Mouse (Mus musculus) midbrain, embryonic 11.5 days (tissue): ENCODE data around the gene Nr1d2. TPM values are rescaled to one million over a fixed set of nuclear protein-coding genes. Genes with fewer than 3 reads are reported as not detected.

Source experiments
- ATAC-seq: fragments of 200-750 bp; cut with Nextera tagmentation; 2 replicates; pipeline ENCODE4 v1.8.0; 2017; ENCODE audit warnings: moderate TSS enrichment, moderate library complexity; ENCODE audit not compliant: low FRiP score
- DNase-seq: peaks from one replicate; pipeline ENCODE4 v3.0.0; 2015; ENCODE audit warnings: low spot score; ENCODE audit errors: missing footprints
- H3K27ac ChIP-seq: fragments of 300-500 bp; sonication (generic); 2 replicates; pipeline ENCODE4 v1.5.1; 2014; ENCODE audit warnings: low read depth, low read length
- H3K27me3 ChIP-seq: fragments of 300-500 bp; sonication (generic); 2 replicates; pipeline ENCODE4 v1.6.1; 2014; ENCODE audit warnings: mild to moderate bottlenecking, low read length, moderate library complexity, mixed read lengths; ENCODE audit not compliant: control insufficient read depth, insufficient read depth
- H3K36me3 ChIP-seq: fragments of 300-500 bp; sonication (generic); 2 replicates; pipeline ENCODE4 v1.6.1; 2014; ENCODE audit warnings: mild to moderate bottlenecking, low read length, moderate library complexity, mixed read lengths; ENCODE audit not compliant: control insufficient read depth, insufficient read depth
- H3K4me1 ChIP-seq: fragments of 300-500 bp; sonication (generic); 2 replicates; pipeline ENCODE4 v1.6.1; 2014; ENCODE audit warnings: low read length; ENCODE audit not compliant: control insufficient read depth, insufficient read depth
- H3K4me2 ChIP-seq: fragments of 300-500 bp; sonication (generic); 2 replicates; pipeline ENCODE4 v1.6.1; 2014; ENCODE audit warnings: mild to moderate bottlenecking, moderate library complexity
- H3K4me3 ChIP-seq: fragments of 300-500 bp; sonication (generic); 2 replicates; pipeline ENCODE4 v1.5.1; 2014; ENCODE audit warnings: low read depth, low read length
- H3K9ac ChIP-seq: fragments of 300-500 bp; sonication (generic); 2 replicates; pipeline ENCODE4 v1.6.1; 2014; ENCODE audit warnings: low read length
- H3K9me3 ChIP-seq: fragments of 300-500 bp; sonication (generic); 2 replicates; pipeline ENCODE4 v1.6.1; 2016; ENCODE audit warnings: low read length; ENCODE audit not compliant: control insufficient read depth
- WGBS: fragments of 180-500 bp; shearing (Covaris S2); extraction: QIAGEN DNeasy Blood & Tissue Kit; methylation state at CpG from one replicate; pipeline ENCODE4 v1.1.7; 2014; 5-methylcytosine and 5-hydroxymethylcytosine counted together
- polyA plus RNA-seq: library from polyadenylated mRNA; unstranded; fragments of >200 nt; fragmentation: Nextera tagmentation; extraction: Ambion mirVana; gene quantifications from 2 replicates; pipeline ENCODE4 v1.2.1, GENCODE M21; 2014

Nr1d2 gene
- 4.9 and 5.2 TPM in 2 replicates for polyA plus RNA-seq

- ATAC-seq (peak; percentile 93), DNase-seq (peak; percentile 99)
- Histone ChIP-seq H3K36me3 (no peaks in the 10 kb centered on the region), H3K27ac (peak within 1 kb of the TSS; percentile 20; the same call in 1 of the 2 replicates), H3K4me2 (peak within 1 kb of the TSS; percentile 74), H3K9me3 (no peaks in the 10 kb centered on the region), H3K4me3 (peak within 1 kb of the TSS; percentile 72), H3K27me3 (no peaks in the 10 kb centered on the region), H3K9ac (peak within 1 kb of the TSS; percentile 63), H3K4me1 (no peaks in the 10 kb centered on the region)
- whole genome bisulfite sequencing: under 1% methylated on average over 63 of the region's 66 CpGs
These were observed at the start of gene Nr1d2 for GRCm38 (mm10) chr14:18238750-18239731. Nr1d2 (minus strand) TSS chr14:18239127.

GRCm38 (mm10) chr14:18287391-18287790 lies 48.5 kb upstream of the Nr1d2 start:
- Histone ChIP-seq H3K27ac (no peak overlapping the region), H3K4me3 (no peak overlapping the region), H3K4me1 (no peaks in the 10 kb centered on the region), H3K9me3 (no peaks in the 10 kb centered on the region), H3K36me3 (no peaks in the 10 kb centered on the region), H3K27me3 (no peaks in the 10 kb centered on the region), H3K4me2 (no peak overlapping the region), H3K9ac (no peak overlapping the region)
- no peak for DNase-seq
- WGBS: 90% methylated on average over 2 of the region's 2 CpGs
- ATAC-seq: no peak

- Histone ChIP-seq H3K27me3 (no peaks in the 10 kb centered on the region), H3K4me2 (no peak overlapping the region), H3K9ac (no peak overlapping the region), H3K4me3 (no peak overlapping the region), H3K9me3 (no peaks in the 10 kb centered on the region), H3K36me3 (no peaks in the 10 kb centered on the region), H3K4me1 (no peaks in the 10 kb centered on the region), H3K27ac (no peak overlapping the region)
- DNase-seq (peak; percentile 73), ATAC-seq (no peak)
- WGBS: 95% methylated on average over 2 of the region's 2 CpGs
These were observed 47.5 kb upstream of the Nr1d2 start for GRCm38 (mm10) chr14:18286441-18286840.

- ATAC-seq (no peak), DNase-seq (no peak)
- WGBS: 94% methylated on average over 3 of the region's 3 CpGs
- Histone ChIP-seq H3K27ac (no peak overlapping the region), H3K36me3 (no peaks in the 10 kb centered on the region), H3K4me2 (no peak overlapping the region), H3K4me3 (no peak overlapping the region), H3K9ac (no peak overlapping the region), H3K27me3 (no peaks in the 10 kb centered on the region), H3K9me3 (no peaks in the 10 kb centered on the region), H3K4me1 (no peaks in the 10 kb centered on the region)
These were observed 46.5 kb upstream of the Nr1d2 start for GRCm38 (mm10) chr14:18285476-18285875.

- no peak overlapping the region for H3K9ac ChIP-seq
- H3K4me2 ChIP-seq: no peak overlapping the region
- ATAC-seq (no peak), DNase-seq (no peak)
- no peaks in the 10 kb centered on the region for H3K9me3 ChIP-seq
- no peaks in the 10 kb centered on the region for H3K36me3 ChIP-seq
- no peak overlapping the region for H3K4me3 ChIP-seq
- H3K27ac ChIP-seq: no peak overlapping the region
- 83% methylated on average over 2 of the region's 2 CpGs for WGBS
- no peaks in the 10 kb centered on the region for H3K4me1 ChIP-seq
- no peaks in the 10 kb centered on the region for H3K27me3 ChIP-seq
These were observed 45.7 kb upstream of the Nr1d2 start for GRCm38 (mm10) chr14:18284581-18284980.

GRCm38 (mm10) chr14:18280375-18280774 lies 41.4 kb upstream of the Nr1d2 start:
- Histone ChIP-seq H3K27ac (no peak overlapping the region), H3K36me3 (peaks cover 4% of the 10 kb centered on the region; the same call in 1 of the 2 replicates), H3K27me3 (no peaks in the 10 kb centered on the region), H3K9ac (no peak overlapping the region), H3K4me3 (no peak overlapping the region), H3K4me1 (no peaks in the 10 kb centered on the region), H3K9me3 (no peaks in the 10 kb centered on the region), H3K4me2 (no peak overlapping the region)
- 90% methylated on average over 5 of the region's 5 CpGs for WGBS
- ATAC-seq (no peak), DNase-seq (no peak)

- WGBS: 62% methylated on average over 1 of the region's 1 CpGs
- ATAC-seq: no peak
- Histone ChIP-seq H3K4me1 (no peaks in the 10 kb centered on the region; the same call in 1 of the 2 replicates), H3K27me3 (no peaks in the 10 kb centered on the region), H3K36me3 (peaks cover 4% of the 10 kb centered on the region; the same call in 1 of the 2 replicates), H3K27ac (no peak overlapping the region), H3K9me3 (no peaks in the 10 kb centered on the region), H3K4me3 (no peak overlapping the region), H3K9ac (no peak overlapping the region), H3K4me2 (no peak overlapping the region)
- DNase-seq: no peak
These were observed 35.6 kb upstream of the Nr1d2 start for GRCm38 (mm10) chr14:18274526-18274925.

- Histone ChIP-seq H3K36me3 (peaks cover 5% of the 10 kb centered on the region; the same call in 1 of the 2 replicates), H3K27ac (no peak overlapping the region), H3K4me1 (peaks cover 2% of the 10 kb centered on the region; the same call in 1 of the 2 replicates), H3K9ac (peak overlapping the region; percentile 71; the same call in 1 of the 2 replicates), H3K4me2 (peak overlapping the region; percentile 67), H3K27me3 (no peaks in the 10 kb centered on the region), H3K4me3 (peak overlapping the region; percentile 92), H3K9me3 (no peaks in the 10 kb centered on the region)
- ATAC-seq: no peak
- no peak for DNase-seq
- 15% methylated on average over 7 of the region's 7 CpGs for whole genome bisulfite sequencing
These were observed 32.7 kb upstream of the Nr1d2 start for GRCm38 (mm10) chr14:18271666-18272065.
